Mouse (Mus musculus) embryonic facial prominence, embryonic 11.5 days (tissue): ENCODE results near the gene Slc9b1. TPM values are rescaled to one million over a fixed set of nuclear protein-coding genes. Genes with fewer than 3 reads are reported as not detected.

ENCODE experiments used
- ATAC-seq: fragments of 200-750 bp; cut with Nextera tagmentation; replicated peaks from 2 replicates; pipeline ENCODE4 v1.8.0; 2017; ENCODE audit warnings: low read depth; ENCODE audit not compliant: insufficient number of reproducible peaks, low FRiP score, low TSS enrichment
- DNase-seq: peaks from one replicate; pipeline ENCODE4 v3.0.0-alpha.2; 2015; ENCODE audit warnings: low spot score
- H3K27ac ChIP-seq: fragments of 300-500 bp; sonication (generic); replicated peaks from 2 replicates; pipeline ENCODE4 v1.5.1; 2014; ENCODE audit warnings: mild to moderate bottlenecking, low read depth, low read length, control low read depth
- H3K27me3 ChIP-seq: fragments of 300-500 bp; sonication (generic); 2 replicates; pipeline ENCODE4 v1.6.1; 2014; ENCODE audit warnings: mild to moderate bottlenecking, low read length, moderate library complexity, mixed read lengths; ENCODE audit not compliant: control insufficient read depth, insufficient read depth
- H3K36me3 ChIP-seq: fragments of 300-500 bp; sonication (generic); replicated peaks from 2 replicates; pipeline ENCODE4 v1.6.1; 2014; ENCODE audit warnings: low read depth, mild to moderate bottlenecking, low read length, moderate library complexity, mixed read lengths; ENCODE audit not compliant: control insufficient read depth, insufficient read depth
- H3K4me1 ChIP-seq: fragments of 300-500 bp; sonication (generic); 2 replicates; pipeline ENCODE4 v1.6.1; 2014; ENCODE audit warnings: low read length, mixed read lengths; ENCODE audit not compliant: control insufficient read depth, insufficient read depth
- H3K4me2 ChIP-seq: fragments of 300-500 bp; sonication (generic); 2 replicates; pipeline ENCODE4 v1.6.1; 2014; ENCODE audit warnings: low read depth, mild to moderate bottlenecking, control low read depth, low read length, moderate library complexity
- H3K4me3 ChIP-seq: fragments of 300-500 bp; sonication (generic); 2 replicates; pipeline ENCODE4 v1.5.1; 2014; ENCODE audit warnings: low read depth, low read length, control low read depth
- H3K9ac ChIP-seq: fragments of 300-500 bp; sonication (generic); replicated peaks from 2 replicates; pipeline ENCODE4 v1.6.1; 2014; ENCODE audit warnings: mild to moderate bottlenecking, control low read depth, low read length
- H3K9me3 ChIP-seq: fragments of 300-500 bp; sonication (generic); replicated peaks from 2 replicates; pipeline ENCODE4 v1.6.1; 2016; ENCODE audit warnings: mild to moderate bottlenecking, low read length, inconsistent platforms, mixed read lengths; ENCODE audit not compliant: control insufficient read depth
- WGBS: fragments of 180-500 bp; shearing (Covaris S2); extraction: QIAGEN DNeasy Blood & Tissue Kit; methylation state at CpG from one replicate; pipeline ENCODE4 v1.1.7; 2014; 5-methylcytosine and 5-hydroxymethylcytosine counted together
- polyA plus RNA-seq: library from polyadenylated mRNA; unstranded; fragments of >200 nt; fragmentation: Nextera tagmentation; extraction: Ambion mirVana; gene quantifications from 2 replicates; pipeline ENCODE4 v1.2.1, GENCODE M21; 2014

Slc9b1 gene
- polyA plus RNA-seq, 1 experiment from 2014 or later, result 0.63 TPM

DNA sequence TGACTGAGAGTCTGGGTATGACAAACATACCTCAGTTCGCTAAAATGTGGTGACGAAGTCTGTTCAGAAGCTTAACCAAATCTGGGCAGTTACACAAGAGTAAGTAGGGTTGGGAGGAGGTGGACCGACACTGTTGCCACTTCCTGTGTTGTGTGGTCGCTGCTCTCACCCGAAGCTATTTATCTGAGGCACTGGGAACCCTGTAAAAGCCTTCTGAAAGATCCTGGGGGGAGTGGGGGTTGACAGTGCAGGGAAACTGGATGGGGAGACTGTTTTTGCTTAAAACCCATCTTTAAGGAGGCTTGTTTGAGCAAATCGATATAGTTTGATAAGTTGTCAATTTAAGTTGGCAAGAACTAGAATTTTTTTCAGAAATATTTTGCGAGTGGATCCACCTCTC is 92.4 kb downstream of the Slc9b1 start:
- ATAC-seq (no peak), DNase-seq (peak; percentile 18)
- H3K27ac ChIP-seq, result no peak overlapping the region
- H3K4me3 ChIP-seq, result peak overlapping the region; percentile 80
- peak overlapping the region; percentile 46 for H3K4me2 ChIP-seq
- H3K9ac ChIP-seq, result peak overlapping the region; percentile 93
- H3K36me3 ChIP-seq, result no peaks in the 10 kb centered on the region
- no peaks in the 10 kb centered on the region for H3K27me3 ChIP-seq
- no peaks in the 10 kb centered on the region for H3K9me3 ChIP-seq
- 24% methylated on average over 7 of the region's 7 CpGs for WGBS
- H3K4me1 ChIP-seq, result no peaks in the 10 kb centered on the region

DNA sequence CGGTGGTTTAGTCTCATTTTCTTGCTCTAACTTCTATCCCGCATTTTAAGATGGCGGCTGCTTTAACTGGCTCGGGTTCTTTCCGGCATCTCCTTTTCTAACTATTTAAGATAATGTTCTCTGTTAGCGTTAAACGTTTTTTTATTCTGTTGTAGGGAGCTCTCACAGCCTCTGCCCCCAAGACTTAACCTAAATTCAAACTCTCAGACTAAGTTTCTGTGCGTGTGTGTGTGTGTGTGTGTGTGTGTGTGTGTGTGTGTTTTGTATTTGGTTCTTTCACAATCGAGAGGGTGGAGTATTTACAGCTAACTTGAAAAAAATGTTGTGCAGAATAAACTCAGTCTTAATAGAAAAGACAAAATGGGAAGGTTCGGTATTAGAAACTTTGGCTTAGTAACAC is 92.8 kb downstream of the Slc9b1 start:
- Histone ChIP-seq H3K27me3 (no peaks in the 10 kb centered on the region), H3K9ac (no peak overlapping the region), H3K27ac (no peak overlapping the region), H3K4me2 (peak overlapping the region; percentile 46), H3K4me1 (no peaks in the 10 kb centered on the region), H3K36me3 (no peaks in the 10 kb centered on the region), H3K4me3 (peak overlapping the region; percentile 80), H3K9me3 (no peaks in the 10 kb centered on the region)
- 58% methylated on average over 10 of the region's 10 CpGs for WGBS
- no peak for ATAC-seq
- peak; percentile 2 for DNase-seq

DNA sequence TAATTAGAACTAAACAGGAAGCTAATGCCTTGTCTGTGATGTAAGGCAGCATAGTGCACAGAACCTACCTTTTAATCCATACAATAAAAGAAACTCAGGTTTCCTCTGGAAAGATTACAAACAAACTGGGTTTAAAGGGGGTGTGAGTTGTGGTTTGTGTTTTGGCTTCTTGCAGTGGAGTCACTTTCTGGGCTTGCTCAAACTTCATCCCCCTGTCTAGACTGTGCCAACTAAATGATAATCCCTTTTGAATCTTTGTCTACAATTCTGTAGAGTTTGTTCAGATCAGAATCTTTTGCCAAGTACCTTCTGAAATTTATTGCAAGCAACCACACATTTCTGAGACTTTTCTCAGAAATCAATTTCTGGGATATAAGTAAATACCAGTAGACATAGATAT is 97.1 kb downstream of the Slc9b1 start:
- Histone ChIP-seq H3K27me3 (no peaks in the 10 kb centered on the region), H3K4me1 (no peaks in the 10 kb centered on the region), H3K27ac (no peak overlapping the region), H3K36me3 (no peaks in the 10 kb centered on the region), H3K4me2 (no peak overlapping the region), H3K9me3 (no peaks in the 10 kb centered on the region), H3K9ac (no peak overlapping the region), H3K4me3 (no peak overlapping the region)
- ATAC-seq (no peak), DNase-seq (no peak)

Other genes starting within 250 kb of the Slc9b1 start
- 48.1 and 56.1 TPM in 2 replicates for gene Cenpe, start 135.5 kb upstream of the Slc9b1 start, polyA plus RNA-seq
- gene Bdh2, start 66.8 kb upstream of the Slc9b1 start, polyA plus RNA-seq, result 14.7 and 16.8 TPM in 2 replicates
- gene Slc9b2, start 40.3 kb upstream of the Slc9b1 start, polyA plus RNA-seq, result 3.5 and 5.5 TPM in 2 replicates
- gene Cisd2, start 75.9 kb downstream of the Slc9b1 start, polyA plus RNA-seq, result 59.1 and 62.8 TPM in 2 replicates
- 676 and 720 TPM in 2 replicates for gene Ube2d3, start 90.1 kb downstream of the Slc9b1 start, polyA plus RNA-seq
- gene Manba, start 137.6 kb downstream of the Slc9b1 start, polyA plus RNA-seq, result 3.9 TPM in 2 replicates